Mouse (Mus musculus): ENCODE results near the gene Clca4b. TPM values are rescaled to one million over a fixed set of nuclear protein-coding genes. Genes with fewer than 3 reads are reported as not detected.
"Not testable (repeated sequence)": the region's sequence is repeated elsewhere in the genome, so short reads cannot be mapped to it uniquely, and the experiment has no call there.

Gene Clca4b
- not detected for total RNA-seq (2021)
- long read RNA-seq, result 0 reads

DNA sequence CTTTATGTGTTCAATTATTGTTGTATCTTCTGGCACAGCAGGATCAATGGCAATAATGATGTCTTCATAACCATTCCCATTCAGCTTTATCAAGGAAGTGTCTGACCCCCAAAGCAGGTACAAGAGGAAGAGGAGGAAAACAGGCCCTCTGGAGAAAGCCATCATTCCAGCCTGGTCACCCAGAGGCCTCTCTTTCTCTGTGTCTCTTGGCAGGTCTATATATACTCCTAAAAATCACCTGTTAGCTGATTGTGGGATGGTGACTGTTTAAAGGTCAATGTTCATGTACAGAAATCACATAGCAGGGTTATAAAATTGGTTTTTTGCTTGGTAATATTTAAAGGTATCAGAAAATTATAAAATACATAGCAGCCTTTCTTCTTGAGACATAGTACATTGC, at the start of gene Clca4b:
Gene Clca4b (minus strand): TSS at position 195 of the 400 bp plus-strand sequence.
- DNase-seq (ENCODE audit: low spot score in 2 of 2), result no peak

DNA sequence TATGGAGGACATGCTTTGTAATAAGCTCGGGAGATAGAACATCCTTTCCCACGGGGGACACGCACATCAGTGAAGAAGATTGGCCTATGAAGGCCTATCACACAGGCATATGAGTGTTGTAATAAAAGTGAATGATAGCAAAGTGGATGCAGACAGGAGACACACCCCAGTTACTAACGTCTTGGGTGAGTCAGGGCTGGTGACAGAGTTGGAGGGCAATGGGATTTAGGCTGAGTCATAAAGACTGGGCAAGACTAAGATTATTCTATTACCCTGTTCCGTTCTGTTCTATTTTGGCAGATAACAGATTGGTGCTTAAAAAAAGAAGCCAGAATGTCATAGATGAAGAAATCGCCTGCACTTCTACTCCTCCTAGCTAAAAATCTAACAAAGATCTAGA, 48.2 kb upstream of the Clca4b start:
- no peak for DNase-seq (ENCODE audit: low spot score in 2 of 2)

DNA sequence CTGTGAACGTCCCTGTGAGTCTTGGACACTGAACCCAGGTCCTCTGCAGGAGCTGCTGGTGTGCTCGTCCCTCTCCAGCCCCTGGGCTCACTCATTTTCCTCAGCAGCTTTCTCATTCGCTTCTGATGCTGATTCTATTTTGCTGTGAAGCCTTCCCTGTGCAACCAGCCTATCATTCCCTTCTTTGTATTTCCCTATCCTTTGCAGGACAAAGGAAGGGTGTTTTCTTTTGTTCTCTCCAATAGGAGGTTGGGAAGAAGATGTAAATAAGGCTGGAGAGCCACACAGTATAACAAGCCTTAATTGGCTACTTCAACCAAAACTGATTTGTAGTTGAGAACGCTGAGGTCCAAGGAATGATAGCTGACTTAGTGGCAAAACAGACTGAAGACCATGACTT, 45.3 kb upstream of the Clca4b start:
- DNase-seq (ENCODE audit: low spot score in 2 of 2), result no peak

DNA sequence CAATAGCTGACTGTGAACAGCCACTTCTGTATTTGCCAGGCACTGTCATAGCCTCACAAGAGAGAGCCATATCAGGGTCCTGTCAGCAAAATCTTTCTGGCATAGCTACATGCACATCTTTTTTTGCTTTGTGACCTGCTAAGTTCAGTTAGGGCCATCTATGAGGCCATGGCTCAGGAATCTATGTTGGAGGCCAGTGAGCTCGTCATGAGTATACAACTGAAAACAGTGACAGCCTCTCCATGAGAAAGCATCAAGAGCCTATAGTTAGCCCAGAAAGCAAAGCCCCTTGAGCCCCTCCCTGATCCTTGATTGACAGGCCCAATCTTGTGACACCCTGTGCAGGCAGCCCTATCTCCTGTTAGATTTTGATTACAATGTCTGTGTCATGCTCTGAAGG, 43.8 kb upstream of the Clca4b start:
- no peak for DNase-seq (ENCODE audit: low spot score in 2 of 2)

DNA sequence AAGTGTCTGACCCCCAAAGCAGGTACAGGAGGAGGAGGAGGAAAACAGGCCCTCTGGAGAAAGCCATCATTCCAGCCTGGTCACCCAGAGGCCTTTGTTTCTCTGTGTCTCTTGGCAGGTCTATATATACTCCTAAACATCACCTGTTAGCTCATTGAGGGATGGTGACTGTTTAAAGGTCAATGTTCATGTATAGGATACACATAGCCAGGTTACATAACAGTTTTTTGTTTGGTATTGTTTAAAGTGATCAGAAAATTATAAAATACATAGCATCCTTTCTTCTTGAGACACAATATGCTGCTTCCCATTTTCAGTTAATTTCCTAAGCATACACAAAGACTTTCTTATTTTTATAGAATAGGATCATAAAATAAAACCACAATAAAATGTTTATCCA, 42.6 kb upstream of the Clca4b start, which contains the start of gene Clca4a:
Gene Clca4a (minus strand): TSS at position 101 of the 400 bp plus-strand sequence.
- no peak for DNase-seq (ENCODE audit: low spot score in 2 of 2)

DNA sequence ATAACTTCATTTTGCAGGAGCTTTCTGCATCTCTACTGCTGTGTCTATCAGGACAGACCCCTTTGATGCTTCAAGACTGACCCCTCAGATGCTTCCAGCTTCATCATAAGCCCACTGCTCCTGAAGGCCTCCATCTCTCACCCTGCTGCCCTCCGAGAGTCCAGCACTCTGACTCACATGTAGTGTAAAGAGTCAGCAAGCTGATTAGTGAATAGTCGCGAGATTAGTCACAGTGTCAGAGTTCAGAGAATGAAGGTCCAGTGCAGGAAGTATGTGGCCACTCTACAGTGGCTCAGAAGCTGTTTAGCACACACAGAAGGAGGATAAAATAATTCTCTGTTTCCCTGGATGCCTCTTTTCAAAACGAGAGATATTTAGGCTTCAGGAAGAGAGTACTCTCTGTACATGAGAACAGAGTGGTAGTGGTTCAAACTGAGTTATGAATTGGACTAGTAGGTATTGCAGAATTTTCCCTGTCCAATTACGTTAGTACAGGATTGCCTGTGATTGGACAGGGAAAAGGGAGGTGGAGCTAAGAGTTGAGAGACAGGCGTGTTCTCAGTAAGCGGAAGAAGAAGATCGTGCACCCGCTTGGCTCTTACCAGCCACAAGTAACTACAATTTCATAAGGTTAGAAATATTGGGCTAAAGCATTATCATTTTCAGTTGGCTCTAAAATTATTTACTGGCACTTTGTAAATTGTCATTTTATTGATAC, 39.4 kb upstream of the Clca4b start:
- DNase-seq (ENCODE audit: low spot score in 2 of 2), result no peak

DNA sequence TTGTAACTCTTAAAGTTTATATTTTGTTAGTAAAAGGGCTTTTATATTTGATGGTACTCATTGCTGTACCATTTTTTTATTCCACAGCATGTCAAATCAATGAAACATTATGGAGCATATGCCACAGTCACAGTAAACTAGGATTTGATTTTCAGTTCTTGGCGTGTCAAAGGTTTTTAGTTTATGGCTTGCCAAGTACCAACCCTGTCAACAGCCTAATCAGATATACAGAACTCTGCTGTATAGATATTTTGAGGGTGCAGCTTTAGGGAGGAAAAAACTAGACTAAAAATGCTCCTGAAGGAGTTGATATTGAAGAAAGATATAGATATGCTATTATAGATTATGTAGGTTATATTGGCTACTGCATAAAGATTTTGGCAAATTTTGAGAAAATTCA, 37.4 kb upstream of the Clca4b start:
- no peak for DNase-seq (ENCODE audit: low spot score in 2 of 2)

DNA sequence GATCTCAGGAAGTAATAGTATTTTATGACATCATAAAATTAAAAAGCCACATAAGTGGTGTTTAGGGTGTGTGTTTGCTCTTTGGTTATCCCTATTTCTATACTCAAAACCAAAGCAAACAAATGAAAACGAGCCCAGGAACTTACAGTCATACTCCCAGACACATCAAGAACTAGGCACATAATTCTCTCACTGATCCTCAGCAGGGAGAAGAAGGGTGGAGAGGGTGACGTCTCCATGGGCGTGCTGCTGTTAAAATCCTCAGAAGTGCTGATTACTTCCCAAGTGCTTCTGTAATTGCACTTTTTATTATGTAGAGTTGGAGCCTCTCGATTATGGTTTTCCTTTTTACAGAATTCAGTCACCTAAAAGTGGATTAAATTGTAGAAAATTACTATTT, 33.7 kb upstream of the Clca4b start:
- DNase-seq (ENCODE audit: low spot score in 2 of 2), result no peak

DNA sequence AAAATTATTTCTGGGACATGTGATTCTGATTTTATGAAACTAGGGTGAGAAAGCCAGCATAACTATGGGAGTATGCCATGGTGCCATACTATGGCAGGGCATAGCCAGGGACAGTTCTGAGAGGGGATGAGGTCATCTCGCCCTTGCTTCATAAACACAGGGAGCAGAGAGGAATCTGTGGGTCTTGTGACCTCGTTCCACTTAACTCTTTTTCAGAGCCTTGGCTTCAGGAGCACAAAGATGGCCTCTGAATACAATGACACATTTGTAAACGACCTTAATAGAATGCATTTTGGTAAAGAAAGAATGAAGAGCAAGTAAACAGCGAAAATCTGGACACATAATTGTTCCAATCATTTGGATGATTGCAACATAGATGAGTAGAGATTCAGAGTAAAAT, 18.5 kb upstream of the Clca4b start:
- DNase-seq (ENCODE audit: low spot score in 2 of 2), result no peak

DNA sequence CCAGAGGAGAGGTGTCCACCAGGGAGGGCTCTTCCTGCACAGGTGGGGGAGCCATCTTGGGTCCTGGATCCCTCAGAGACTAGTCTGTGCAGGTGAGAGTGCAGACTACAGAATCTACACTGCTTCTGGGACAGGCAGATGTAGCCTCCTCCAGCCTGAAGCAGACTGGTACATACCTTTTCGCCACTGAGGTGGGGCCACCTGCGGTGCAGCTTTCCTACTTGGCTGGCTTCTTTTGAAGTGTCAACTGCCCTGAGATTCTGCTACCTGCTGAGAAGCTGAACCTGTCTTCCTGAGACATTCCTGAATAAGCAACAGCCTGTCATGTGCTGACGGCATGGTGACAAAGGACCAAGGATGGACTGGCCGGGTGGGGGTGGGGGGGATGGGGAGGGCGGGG, 15.0 kb upstream of the Clca4b start:
- not testable (repeated sequence) for DNase-seq (ENCODE audit: low spot score in 2 of 2)

DNA sequence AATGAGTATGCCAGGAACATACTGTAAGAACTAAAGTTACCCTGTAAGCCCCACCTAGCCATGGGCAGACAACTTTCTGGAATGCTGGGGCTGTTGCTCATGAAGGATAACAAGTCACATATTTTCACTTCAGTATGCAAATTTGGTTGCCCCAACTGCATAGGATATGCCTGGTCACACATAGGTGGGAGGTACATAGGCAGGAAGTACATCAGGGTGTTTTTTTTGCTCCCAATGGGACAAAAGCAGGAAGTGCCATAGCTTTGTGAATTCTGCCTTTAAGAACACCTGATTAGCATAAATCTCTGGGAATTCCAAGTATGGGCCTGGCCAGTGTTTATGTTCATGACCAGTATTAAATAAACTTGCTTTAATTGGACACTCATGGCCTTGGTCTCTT, 1.3 kb upstream of the Clca4b start:
- not testable (repeated sequence) for DNase-seq (ENCODE audit: low spot score in 2 of 2)

DNA sequence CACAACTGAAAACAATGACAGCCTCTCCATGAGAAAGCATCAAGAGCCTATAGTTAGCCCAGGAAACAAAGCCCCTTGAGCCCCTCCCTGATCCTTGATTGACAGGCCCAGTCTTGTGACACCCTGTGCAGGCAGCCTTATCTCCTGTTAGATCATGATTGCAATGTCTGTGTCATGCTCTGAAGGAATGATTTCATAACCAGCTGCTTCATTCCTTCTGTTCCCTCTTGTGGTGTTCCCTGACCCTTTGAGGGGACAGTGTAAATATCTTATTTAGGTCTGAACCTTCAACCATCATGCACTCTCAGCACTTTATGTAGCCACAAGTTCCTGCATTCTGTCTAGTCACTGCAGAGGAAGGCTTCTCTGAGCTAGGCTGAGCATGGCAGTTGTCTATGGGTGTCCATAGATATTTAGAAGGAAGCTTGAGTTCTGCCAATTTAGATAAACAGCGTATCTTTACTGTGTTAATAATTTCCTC, 722 bp upstream of the Clca4b start:
- no peak for DNase-seq (ENCODE audit: low spot score in 2 of 2)

DNA sequence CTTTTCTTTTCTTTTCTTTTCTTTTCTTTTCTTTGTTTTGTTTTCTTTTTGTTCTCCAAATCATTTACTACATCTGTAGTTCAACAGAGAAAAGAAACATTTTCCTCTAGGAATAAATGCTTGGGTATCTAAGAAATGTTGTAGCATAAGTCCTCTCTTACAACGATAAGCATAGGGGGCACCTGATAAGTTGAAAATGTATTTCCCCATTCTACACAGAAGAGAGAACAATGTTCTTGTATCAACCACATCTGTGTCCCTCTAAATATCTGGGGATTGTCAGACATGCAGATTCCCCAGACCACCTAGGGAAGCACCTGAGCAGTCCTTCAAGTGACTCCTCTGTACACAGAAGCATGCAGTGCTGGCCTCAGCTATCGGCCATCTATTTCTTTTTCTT, 18.3 kb downstream of the Clca4b start:
- no peak for DNase-seq (ENCODE audit: low spot score in 2 of 2)

DNA sequence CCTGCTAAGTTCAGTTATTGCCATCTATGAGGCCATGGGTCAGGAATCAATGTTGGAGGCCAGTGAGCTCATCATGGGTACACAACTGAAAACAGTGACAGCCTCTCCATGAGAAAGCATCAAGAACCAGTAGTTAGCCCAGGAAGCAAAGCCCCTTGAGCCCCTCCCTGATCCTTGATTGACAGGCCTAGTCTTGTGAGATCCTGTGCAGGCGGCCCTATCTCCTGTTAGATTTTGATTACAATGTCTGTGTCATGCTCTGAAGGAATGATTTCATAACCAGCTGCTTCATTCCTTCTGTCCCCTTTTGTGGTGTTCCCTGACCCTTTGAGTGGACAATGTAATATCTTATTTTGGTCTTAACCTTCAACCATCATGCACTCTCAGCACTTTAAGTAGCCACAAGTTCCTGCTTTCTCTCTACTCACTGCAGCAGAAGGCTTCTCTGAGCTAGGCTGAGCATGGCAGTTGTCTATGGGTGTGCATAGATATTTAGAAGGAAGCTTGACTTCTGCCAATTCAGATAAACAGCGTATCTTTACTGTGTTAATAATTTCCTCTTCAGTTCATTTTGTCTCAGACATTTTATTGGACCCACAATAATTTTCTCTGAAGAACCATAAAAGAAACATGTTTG, 35.2 kb downstream of the Clca4b start:
- DNase-seq (ENCODE audit: low spot score in 2 of 2), result no peak

DNA sequence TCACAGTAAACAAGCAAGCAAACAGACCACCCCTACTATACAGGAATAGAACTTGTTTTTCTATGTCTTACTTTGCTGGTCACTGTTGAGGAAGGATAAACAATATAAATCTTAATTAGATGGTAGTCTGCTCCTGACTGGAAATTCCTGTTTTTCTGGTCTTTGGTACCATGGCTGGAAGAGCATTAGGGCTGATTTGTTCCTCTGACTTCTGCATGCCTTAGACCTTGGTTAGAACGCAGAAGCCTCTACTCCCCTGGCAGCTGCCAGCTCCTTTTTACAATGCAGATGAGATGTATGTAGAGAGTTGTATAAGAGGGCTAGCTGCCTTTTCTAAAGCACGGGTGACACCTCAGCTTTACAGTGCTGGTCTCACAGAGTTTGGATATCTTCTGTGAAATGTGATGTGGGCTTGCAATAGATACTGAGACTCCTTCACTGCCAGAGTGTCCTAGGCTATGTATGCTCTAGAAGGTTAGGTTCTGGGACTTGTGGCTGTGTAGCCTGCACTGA, 42.0 kb downstream of the Clca4b start:
- no peak for DNase-seq (ENCODE audit: low spot score in 2 of 2)

DNA sequence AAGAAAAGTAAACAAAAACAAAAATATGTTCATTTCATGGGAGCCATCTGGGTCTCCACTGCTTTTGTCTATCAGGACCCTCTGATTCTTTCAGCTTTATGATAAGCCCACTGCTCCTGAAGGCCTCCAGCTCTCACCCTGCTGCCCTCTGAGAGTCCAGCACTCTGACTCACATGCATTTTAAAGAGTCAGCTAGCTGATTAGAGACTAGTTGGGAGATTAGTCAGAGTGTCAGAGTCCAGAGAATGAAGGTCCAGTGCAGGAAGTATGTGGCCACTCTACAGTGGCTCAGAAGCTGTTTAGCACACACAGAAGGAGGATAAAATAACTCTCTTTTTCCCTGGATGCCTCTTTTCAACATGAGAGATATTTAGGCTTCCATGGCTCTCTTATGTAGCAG, 45.4 kb downstream of the Clca4b start:
- DNase-seq (ENCODE audit: low spot score in 2 of 2), result no peak

DNA sequence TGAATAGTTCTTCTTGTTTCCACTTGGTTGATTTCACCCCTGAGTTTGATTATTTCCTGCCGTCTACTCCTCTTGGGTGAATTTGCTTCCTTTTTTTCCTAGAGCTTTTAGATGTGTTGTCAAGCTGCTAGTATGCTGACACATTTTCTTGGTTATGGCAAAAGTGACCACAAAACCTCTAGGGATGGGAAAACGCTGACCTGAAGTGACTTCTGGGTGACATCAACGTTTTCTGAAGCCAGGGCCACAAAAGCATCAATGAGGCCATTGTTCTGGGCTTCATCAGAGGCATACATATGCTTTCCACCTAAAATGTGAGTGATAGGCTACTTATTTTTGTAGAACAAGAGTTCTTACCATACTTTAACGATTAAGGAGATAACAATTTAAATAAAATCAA, 60.3 kb downstream of the Clca4b start:
- DNase-seq (ENCODE audit: low spot score in 2 of 2), result not testable (repeated sequence)

Other genes with a start within 250 kb of the Clca4b start
- 100 to 1,000 TPM; 101 to 110 TPM for gene Sh3glb1, start 212.2 kb downstream of the Clca4b start, total RNA-seq (2021)
- gene Clca3a1, start 171.6 kb downstream of the Clca4b start, total RNA-seq (2021), result under 1 TPM; 0.80 to 0.82 TPM
- 1 to 10 TPM in 1 of 2 experiments, under 1 TPM in 1; 0.91 to 1.1 TPM for gene Clca3a2, start 113.0 kb downstream of the Clca4b start, total RNA-seq (2021)
- gene Clca3b, start 83.2 kb downstream of the Clca4b start, total RNA-seq (2021), result not detected
- gene Clca4a, start 42.5 kb upstream of the Clca4b start, total RNA-seq (2021), result not detected
- gene Clca1, start 100.2 kb upstream of the Clca4b start, total RNA-seq (2021), result not detected
- under 1 TPM in 1 of 2 experiments, not detected in 1; 0.21 TPM for gene Clca2, start 166.9 kb upstream of the Clca4b start, total RNA-seq (2021)
- gene Odf2l, start 186.1 kb upstream of the Clca4b start, total RNA-seq (2021), result 10 to 100 TPM; 18.4 to 20.4 TPM

Data from layer of hippocampus, postnatal 10 days (tissue).